Mouse (Mus musculus) left cerebral cortex, adult 2 months (tissue): ENCODE results near the gene Man1b1. TPM values are rescaled to one million over a fixed set of nuclear protein-coding genes. Genes with fewer than 3 reads are reported as not detected.

Experiments used
- DNase-seq, 2 experiments: peaks; one replicate each; pipeline ENCODE4 v3.0.0; 2021 to 2022; ENCODE audit warnings: low spot score in 2 of 2, mixed read lengths in 1 of 2; ENCODE audit errors: extremely low spot score in 1 of 2
- H3K27ac ChIP-seq: fragments of 200-600 bp; 2 replicates; pipeline ENCODE4 v1.8.1; 2022
- H3K4me3 ChIP-seq: fragments of 200-600 bp; 2 replicates; pipeline ENCODE4 v1.8.1; 2022
- CTCF ChIP-seq: fragments of 200-600 bp; IDR thresholded peaks from 2 replicates; pipeline ENCODE4 v1.8.1; 2022; ENCODE audit warnings: antibody characterized with exemption, mild to moderate bottlenecking, moderate library complexity
- intact Hi-C: fragments of 180-260 bp; cut with DNase I; formaldehyde crosslinking; loops from one replicate; pipeline ENCODE4 v1.15.1; 2025
- total RNA-seq, 2 experiments: library from RNA; stranded (reverse); gene quantifications; 2 replicates each; pipeline ENCODE4 v1.2.3; 2021

Gene Man1b1
- total RNA-seq, 2 experiments from 2014 or later: 56.0 to 62.4 TPM

DNA sequence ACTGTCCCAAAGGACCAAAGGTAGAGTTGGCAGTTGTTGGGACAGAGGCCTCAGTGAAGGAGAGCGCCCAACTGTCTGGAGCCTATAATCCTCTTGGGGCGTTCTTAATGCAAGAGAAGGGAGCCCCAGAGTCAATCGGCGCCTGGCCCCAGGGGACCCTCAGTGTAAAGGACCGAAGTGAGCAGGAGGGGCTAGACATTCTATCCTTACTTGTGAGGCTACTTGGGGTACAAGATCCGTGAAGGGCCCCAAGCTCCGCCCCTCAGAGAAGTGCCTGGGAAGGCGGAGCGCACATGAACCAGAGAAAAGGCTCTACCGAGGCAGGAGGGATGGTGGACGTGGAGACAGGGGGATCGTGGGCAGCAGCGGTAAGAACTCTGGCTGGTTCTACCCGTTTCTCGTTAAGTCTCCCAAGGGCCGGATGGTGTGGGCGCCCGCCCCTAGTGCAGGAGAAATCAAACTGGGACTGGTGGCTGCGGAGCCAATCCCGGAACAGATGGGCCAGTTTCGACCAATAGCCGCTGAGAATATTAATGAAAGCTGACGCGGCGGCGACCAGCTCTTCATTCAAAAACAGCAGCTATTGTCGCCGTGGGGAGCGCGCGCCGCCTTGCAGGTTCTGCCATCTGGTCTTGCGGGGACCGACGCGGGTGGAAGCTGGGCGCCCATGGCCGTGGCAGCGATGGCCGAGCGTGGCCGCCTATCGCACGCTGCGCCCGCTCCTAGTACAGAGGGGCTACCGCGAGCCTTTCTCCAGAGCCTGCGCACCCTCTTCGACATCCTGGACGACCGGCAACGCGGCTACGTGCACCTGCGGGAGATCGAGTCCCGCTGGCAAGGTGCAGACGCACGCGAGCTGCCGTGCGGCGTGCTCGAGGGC is 39.9 kb downstream of the Man1b1 start, which contains the start of gene Sapcd2:
TSS of gene Sapcd2 (plus strand) at position 558 of the 880 bp plus-strand sequence.
- no peak; the same call in 1 of the 2 replicates for TF ChIP-seq CTCF
- peak within 1 kb of the TSS; percentile 52 for H3K4me3 ChIP-seq
- DNase-seq: peak; percentile 85 to 88
- intact Hi-C loops: loop anchor here (2.0 kb wide), 1 partner anchor 31 kb away; no protein-coding TSS in a partner anchor
- peak within 1 kb of the TSS; percentile 32; the same call in 1 of the 2 replicates for H3K27ac ChIP-seq

DNA sequence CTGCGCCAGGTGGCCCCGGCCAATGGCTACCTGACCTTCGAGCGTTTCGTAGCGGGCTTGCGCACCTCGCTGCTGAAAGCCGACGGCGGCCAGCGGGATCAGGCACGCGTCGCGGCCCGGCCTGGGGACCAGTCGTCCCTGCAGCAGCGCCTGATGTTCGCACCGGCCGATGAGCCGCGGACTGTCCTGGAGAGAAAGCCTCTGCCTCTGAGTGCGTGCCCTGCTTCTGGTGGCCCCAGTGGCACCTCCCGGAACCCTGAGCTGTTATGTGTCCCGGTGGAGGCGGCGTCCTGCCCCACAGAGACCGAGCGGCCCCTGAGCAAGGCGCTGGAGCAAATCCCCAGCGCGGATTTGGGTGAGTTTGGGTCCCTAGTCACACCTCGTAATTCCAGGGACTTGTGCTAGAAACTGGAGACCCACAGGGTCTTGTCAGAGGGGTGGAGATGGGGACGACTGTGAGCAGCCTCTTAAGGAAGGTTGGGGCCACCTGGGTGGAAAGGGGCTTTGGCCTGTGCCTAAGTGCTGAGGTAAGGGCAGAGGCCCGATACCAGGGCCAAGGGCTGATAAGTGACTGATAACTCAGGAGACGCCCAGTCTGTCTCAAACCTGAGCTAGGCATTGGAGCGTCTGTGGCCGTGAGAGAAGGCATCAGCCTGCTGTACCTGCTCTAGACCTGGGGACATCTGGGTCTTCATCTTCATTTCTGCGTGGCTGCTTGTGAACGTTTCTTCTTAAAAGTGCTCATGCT is 40.7 kb downstream of the Man1b1 start:
- no peak overlapping the region for H3K27ac ChIP-seq
- TF ChIP-seq CTCF: no peak
- intact Hi-C loops: loop anchor here (2.0 kb wide), 1 partner anchor 30 kb away; no protein-coding TSS in a partner anchor
- peak overlapping the region; percentile 52 for H3K4me3 ChIP-seq
- DNase-seq: no peak

DNA sequence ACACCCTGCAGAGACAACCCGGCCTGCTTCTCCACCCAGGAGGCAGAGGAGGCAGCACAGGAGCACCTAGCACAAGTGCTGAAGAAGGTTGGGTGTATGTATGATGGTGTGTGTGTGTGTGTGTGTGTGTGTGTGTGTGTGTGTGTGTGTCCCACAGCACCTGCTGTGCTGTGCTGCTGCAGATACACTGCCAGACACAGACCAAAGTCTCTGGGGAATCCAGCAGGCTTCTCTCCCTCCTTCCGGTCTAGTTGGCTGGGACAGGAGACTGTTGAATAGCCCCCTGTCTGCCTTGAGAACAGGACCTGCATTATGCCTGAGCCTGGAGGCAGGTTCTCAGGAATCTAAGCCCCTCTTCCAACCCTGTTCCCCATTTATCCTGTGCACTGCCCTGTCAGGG is 41.3 kb downstream of the Man1b1 start:
- TF ChIP-seq CTCF: no peak
- Histone ChIP-seq H3K27ac (no peak overlapping the region), H3K4me3 (no peak overlapping the region)
- intact Hi-C loops: loop anchor here (2.0 kb wide), 1 partner anchor 29 kb away; no protein-coding TSS in a partner anchor
- DNase-seq: no peak

- Histone ChIP-seq H3K27ac (no peak overlapping the region), H3K4me3 (no peak overlapping the region)
- intact Hi-C loops: loop anchor here (5.0 kb wide), 1 partner anchor 106 kb away; no protein-coding TSS in a partner anchor
- peak; percentile 82 for TF ChIP-seq CTCF
- DNase-seq: peak in 1 of 2 experiments; percentile 44
Measured at GRCm38 (mm10) chr2:25376589-25376988, 44.5 kb downstream of the Man1b1 start.

DNA sequence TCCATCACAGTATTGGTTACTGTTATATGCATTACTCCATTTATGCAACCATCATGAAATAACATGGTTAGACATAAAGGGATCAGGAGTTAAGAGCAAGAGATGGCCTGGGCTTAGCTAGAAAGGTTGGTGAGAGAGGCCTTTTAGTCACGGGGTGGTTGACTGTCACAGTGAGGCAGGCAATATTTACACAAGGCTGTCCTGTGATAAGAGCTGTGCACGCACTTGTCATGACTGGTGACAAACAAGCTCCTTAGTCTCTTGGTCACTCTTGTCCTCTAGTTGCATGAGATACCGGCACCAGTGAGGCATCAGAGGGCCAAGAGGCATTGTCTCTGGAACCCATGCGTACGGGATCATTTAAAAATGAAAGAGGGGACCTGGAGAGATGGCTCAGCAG is 52.4 kb downstream of the Man1b1 start:
- intact Hi-C loops: no loop called here
- no peak for TF ChIP-seq CTCF
- H3K4me3 ChIP-seq: no peak overlapping the region
- DNase-seq: no peak
- no peak overlapping the region for H3K27ac ChIP-seq

- intact Hi-C loops: no loop called here
- H3K27ac ChIP-seq: no peak overlapping the region
- DNase-seq: no peak
- H3K4me3 ChIP-seq: no peak overlapping the region
- TF ChIP-seq CTCF: no peak
Measured at GRCm38 (mm10) chr2:25391266-25391665, 59.1 kb downstream of the Man1b1 start.

GRCm38 (mm10) chr2:25394281-25395221 is 62.4 kb downstream of the Man1b1 start:
- DNase-seq: no peak
- intact Hi-C loops: no loop called here
- no peak for TF ChIP-seq CTCF
- Histone ChIP-seq H3K4me3 (no peak overlapping the region), H3K27ac (no peak overlapping the region; the same call in 1 of the 2 replicates)

DNA sequence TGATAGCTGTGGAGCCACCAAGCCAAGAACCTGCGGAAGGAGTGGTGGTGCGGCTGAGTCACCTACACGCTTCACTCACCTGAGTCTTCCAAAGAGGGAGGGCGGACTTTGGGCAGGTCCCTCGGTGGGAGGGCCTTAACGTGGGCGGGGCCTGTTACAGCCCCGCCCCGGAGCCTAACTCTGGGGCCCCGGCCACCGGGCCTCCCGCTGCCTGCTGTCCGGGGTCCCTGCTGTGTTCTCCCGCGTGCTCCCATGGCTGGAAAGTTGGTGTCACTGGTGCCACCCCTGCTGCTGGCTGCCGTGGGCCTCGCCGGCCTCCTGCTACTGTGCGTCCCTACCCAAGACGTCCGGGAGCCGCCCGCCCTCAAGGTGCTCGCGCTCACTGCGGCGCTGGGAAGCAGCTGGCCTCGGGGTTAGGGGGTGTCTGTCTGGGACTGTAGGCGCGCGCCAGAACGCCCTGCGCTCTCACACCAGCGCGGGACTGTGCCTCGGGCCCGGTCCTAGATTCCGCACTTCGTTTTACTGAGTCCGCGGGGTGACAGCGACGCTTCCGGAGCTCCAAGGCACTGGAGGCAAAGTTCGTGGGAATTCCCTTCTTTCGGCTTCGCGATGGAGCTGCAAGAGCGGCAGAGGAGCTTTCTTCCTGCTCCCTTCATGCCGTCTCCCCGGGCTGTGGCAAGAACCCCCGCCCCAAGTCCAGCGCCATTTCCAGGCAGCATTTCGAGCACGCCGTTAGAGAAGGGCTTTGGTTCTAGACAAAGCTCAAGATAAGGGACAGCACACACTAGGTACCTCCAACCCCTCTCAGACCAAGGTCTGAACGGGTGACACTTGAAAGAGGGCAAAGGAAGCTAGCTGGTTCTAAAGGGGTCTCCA is 63.8 kb downstream of the Man1b1 start, which contains the start of gene Entpd2:
TSS of gene Entpd2 (plus strand) at position 154 of the 876 bp plus-strand sequence.
- peak within 1 kb of the TSS; percentile 40 for H3K4me3 ChIP-seq
- intact Hi-C loops: no loop called here
- H3K27ac ChIP-seq: peak within 1 kb of the TSS; percentile 72

DNA sequence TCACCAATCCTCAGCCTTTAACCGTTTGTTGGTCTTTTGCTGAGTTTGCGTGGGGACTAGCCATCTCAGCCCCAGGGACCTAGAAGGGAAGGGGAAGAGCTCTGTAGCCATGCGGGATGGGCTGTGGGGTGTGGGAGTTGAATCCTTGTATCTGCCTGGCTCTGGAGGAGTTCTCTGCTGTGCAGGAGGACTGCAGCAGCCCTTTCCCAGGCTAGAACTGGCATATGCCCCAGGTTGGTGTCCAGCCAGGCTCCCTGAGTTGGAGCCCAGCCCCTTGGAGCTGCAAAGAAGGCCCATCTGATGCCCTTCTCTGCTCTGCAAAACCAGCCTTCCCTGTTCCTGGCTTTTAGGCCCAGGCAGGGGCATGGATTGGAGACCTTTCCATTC is 64.5 kb downstream of the Man1b1 start:
- H3K27ac ChIP-seq: peak overlapping the region; percentile 72; the same call in 1 of the 2 replicates
- no peak for TF ChIP-seq CTCF
- intact Hi-C loops: no loop called here
- H3K4me3 ChIP-seq: peak overlapping the region; percentile 40
- no peak for DNase-seq

More for the DNA sequence above, 63.8 kb downstream of the Man1b1 start, which contains the start of gene Entpd2:
- DNase-seq: no peak
- peak; percentile 5 for TF ChIP-seq CTCF

- TF ChIP-seq CTCF: no peak
- Histone ChIP-seq H3K27ac (peak overlapping the region; percentile 72; the same call in 1 of the 2 replicates), H3K4me3 (no peak overlapping the region)
- intact Hi-C loops: no loop called here
- DNase-seq: no peak
Measured at GRCm38 (mm10) chr2:25397010-25397409, 64.9 kb downstream of the Man1b1 start.
